Mouse (Mus musculus) C2C12 (cell line): Measurements from ENCODE around the gene Smcp.

Source experiments
- CTCF ChIP-seq: IDR thresholded peaks from one replicate; pipeline ENCODE4 v1.5.1; 2011; ENCODE audit not compliant: control insufficient read depth, insufficient read depth, insufficient read length
- MAX ChIP-seq: IDR thresholded peaks from one replicate; pipeline ENCODE4 v1.6.1; 2011; ENCODE audit warnings: mild to moderate bottlenecking, control low read depth
- MYOG ChIP-seq: IDR thresholded peaks from one replicate; pipeline ENCODE4 v1.6.1; 2011; ENCODE audit not compliant: control insufficient read depth, insufficient read length; ENCODE audit errors: extremely low read depth
- USF1 ChIP-seq: IDR thresholded peaks from one replicate; pipeline ENCODE4 v1.6.1; 2011; ENCODE audit warnings: low read depth, mild to moderate bottlenecking, control low read depth, moderate library complexity

DNA sequence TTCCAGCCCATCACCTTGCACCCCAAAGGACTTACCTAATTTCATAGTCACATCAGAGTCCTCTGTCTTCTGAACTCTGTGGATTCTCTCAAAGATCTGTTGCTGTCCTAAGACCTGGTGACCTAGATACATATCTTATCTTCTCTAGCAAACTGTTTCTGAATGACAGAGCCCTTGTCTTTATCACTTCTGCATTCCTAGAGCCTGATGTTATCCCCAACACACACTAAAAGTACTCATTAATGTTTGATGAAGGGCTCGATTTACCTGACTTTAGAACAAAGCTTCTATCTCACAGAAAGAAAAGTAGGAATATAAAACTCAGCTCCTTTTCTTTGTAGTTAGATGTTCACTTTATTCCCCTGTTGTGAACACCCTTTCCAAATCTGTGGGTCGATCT is 32.8 kb upstream of the Smcp start, which contains the start of gene Lce6a:
- TF ChIP-seq CTCF: no peak
- TF ChIP-seq MAX: no peak
- TF ChIP-seq MYOG: no peak
- no peak for TF ChIP-seq USF1
